Mouse (Mus musculus) brain, embryonic 14.5 days (tissue): ENCODE data around the gene Hist1h2ab.

ENCODE experiments used
- CTCF ChIP-seq: fragments of 200-500 bp; IDR thresholded peaks from 2 replicates; pipeline ENCODE4 v1.5.1; 2012; ENCODE audit warnings: inconsistent platforms, mild to moderate bottlenecking, moderate library complexity, borderline replicate concordance; ENCODE audit not compliant: insufficient read depth, insufficient read length; ENCODE audit errors: extremely low read depth
- POLR2A ChIP-seq: fragments of 200-500 bp; IDR thresholded peaks from 2 replicates; pipeline ENCODE4 v1.6.1; 2012; ENCODE audit warnings: mild to moderate bottlenecking, inconsistent platforms, borderline replicate concordance; ENCODE audit not compliant: poor library complexity, insufficient read depth, insufficient read length, severe bottlenecking; ENCODE audit errors: extremely low read depth

GRCm38 (mm10) chr13:23765172-23765513 is 14.2 kb downstream of the Hist1h2ab start:
- TF ChIP-seq POLR2A: no peak
- TF ChIP-seq CTCF: no peak
